Mouse (Mus musculus) liver, embryonic 16.5 days (tissue): Measurements from ENCODE around the gene Usp29. TPM values are rescaled to one million over a fixed set of nuclear protein-coding genes. Genes with fewer than 3 reads are reported as not detected.

Experiments
- ATAC-seq: fragments of 200-750 bp; cut with Nextera tagmentation; 2 replicates; pipeline ENCODE4 v1.8.0; 2017; ENCODE audit warnings: low read depth, mild to moderate bottlenecking, moderate number of reproducible peaks, moderate library complexity
- H3K27ac ChIP-seq: fragments of 300-500 bp; sonication (generic); 2 replicates; pipeline ENCODE4 v1.5.1; 2014; ENCODE audit warnings: mild to moderate bottlenecking, low read length
- H3K27me3 ChIP-seq: fragments of 300-500 bp; sonication (generic); 2 replicates; pipeline ENCODE4 v1.6.1; 2014; ENCODE audit warnings: low read depth, low read length, mixed read lengths; ENCODE audit not compliant: control insufficient read depth, insufficient read depth
- H3K36me3 ChIP-seq: fragments of 300-500 bp; sonication (generic); 2 replicates; pipeline ENCODE4 v1.6.1; 2014; ENCODE audit warnings: mild to moderate bottlenecking; ENCODE audit not compliant: control insufficient read depth, insufficient read depth
- H3K4me1 ChIP-seq: fragments of 300-500 bp; sonication (generic); 2 replicates; pipeline ENCODE4 v1.6.1; 2014; ENCODE audit warnings: low read depth, low read length, mixed read lengths; ENCODE audit not compliant: control insufficient read depth
- H3K4me2 ChIP-seq: fragments of 300-500 bp; sonication (generic); 2 replicates; pipeline ENCODE4 v1.6.1; 2014; ENCODE audit warnings: low read depth, low read length, mixed read lengths
- H3K4me3 ChIP-seq: fragments of 300-500 bp; sonication (generic); 2 replicates; pipeline ENCODE4 v1.5.1; 2014; ENCODE audit warnings: low read depth, mild to moderate bottlenecking, low read length
- H3K9ac ChIP-seq: fragments of 300-500 bp; sonication (generic); 2 replicates; pipeline ENCODE4 v1.6.1; 2014; ENCODE audit warnings: low read depth, low read length
- H3K9me3 ChIP-seq: fragments of 300-500 bp; sonication (generic); replicated peaks from 2 replicates; pipeline ENCODE4 v1.6.1; 2016; ENCODE audit warnings: low read length; ENCODE audit not compliant: control insufficient read depth
- WGBS: fragments of 180-500 bp; shearing (Covaris S2); extraction: QIAGEN DNeasy Blood & Tissue Kit; methylation state at CpG from one replicate; pipeline ENCODE4 v1.1.7; 2014; ENCODE audit not compliant: insufficient replicate concordance; 5-methylcytosine and 5-hydroxymethylcytosine counted together
- polyA plus RNA-seq: library from polyadenylated mRNA; unstranded; fragments of >200 nt; fragmentation: Nextera tagmentation; extraction: Ambion mirVana; gene quantifications from 2 replicates; pipeline ENCODE4 v1.2.1, GENCODE M21; 2015

The Usp29 gene
- polyA plus RNA-seq, 1 experiment from 2014 or later: 2.0 TPM

DNA sequence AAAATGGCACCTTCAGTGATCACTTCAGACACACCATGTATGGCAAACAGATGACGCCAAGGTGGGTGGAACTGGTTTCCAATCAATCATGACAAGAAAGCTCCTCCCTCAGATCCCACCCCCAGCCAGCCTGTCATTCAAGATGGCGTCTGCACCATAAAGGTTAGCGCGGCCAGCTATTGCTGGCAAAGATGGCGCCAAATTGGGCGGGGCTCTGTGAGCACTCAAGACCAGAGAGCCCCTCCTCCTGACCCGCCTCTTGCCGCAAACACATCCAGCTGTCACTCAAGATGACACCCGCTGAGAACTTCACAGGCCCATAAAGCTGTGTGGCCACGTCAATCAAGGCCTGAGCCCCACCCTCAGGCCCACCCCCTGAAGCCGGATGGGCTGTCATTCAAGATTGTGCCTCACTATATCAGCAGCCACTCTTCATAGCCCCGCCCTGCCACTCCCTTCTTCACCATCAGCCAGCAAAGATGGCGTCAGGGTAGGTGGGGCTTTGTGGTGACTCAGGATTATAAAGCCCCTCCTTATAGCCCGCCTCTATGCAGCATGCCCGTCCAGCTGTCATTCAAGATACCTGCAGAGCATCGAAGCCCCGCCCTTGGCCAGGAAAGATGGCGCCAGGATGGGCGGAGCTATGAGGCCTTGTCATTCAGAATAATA lies 2.0 kb upstream of the Usp29 start:
- 0 out of 2 replicates have a peak overlapping the region, but pooled peaks have one; percentile 36 for H3K27ac ChIP-seq
- peaks cover 14% of the 10 kb centered on the region for H3K9me3 ChIP-seq
- H3K4me2 ChIP-seq: peak overlapping the region; percentile 32
- no peak overlapping the region for H3K9ac ChIP-seq
- ATAC-seq: peak; percentile 75
- H3K4me1 ChIP-seq: no peaks in the 10 kb centered on the region
- WGBS: 38% methylated on average over 19 of the region's 19 CpGs
- peaks cover 3% of the 10 kb centered on the region; the same call in 1 of the 2 replicates for H3K27me3 ChIP-seq
- H3K4me3 ChIP-seq: peak overlapping the region; percentile 58
- no peaks in the 10 kb centered on the region for H3K36me3 ChIP-seq

- WGBS: 44% methylated on average over 37 of the region's 37 CpGs
- Histone ChIP-seq H3K4me3 (peak overlapping the region; percentile 58), H3K36me3 (no peaks in the 10 kb centered on the region), H3K9me3 (peaks cover 14% of the 10 kb centered on the region), H3K4me2 (peak overlapping the region; percentile 50), H3K27ac (peak overlapping the region; percentile 70), H3K9ac (peak overlapping the region; percentile 29), H3K4me1 (no peaks in the 10 kb centered on the region), H3K27me3 (peaks cover 3% of the 10 kb centered on the region; the same call in 1 of the 2 replicates)
- ATAC-seq: peak; percentile 45
Measured at GRCm38 (mm10) chr7:6729061-6729817, 1.1 kb upstream of the Usp29 start.

GRCm38 (mm10) chr7:6730801-6731200 lies 423 bp downstream of the Usp29 start:
- Histone ChIP-seq H3K4me2 (peak overlapping the region; percentile 4; the same call in 1 of the 2 replicates), H3K9ac (no peak overlapping the region; the same call in 1 of the 2 replicates), H3K27ac (peak overlapping the region; percentile 52), H3K36me3 (no peaks in the 10 kb centered on the region), H3K9me3 (peaks cover 14% of the 10 kb centered on the region), H3K4me1 (no peaks in the 10 kb centered on the region), H3K4me3 (peak overlapping the region; percentile 58), H3K27me3 (peaks cover 3% of the 10 kb centered on the region; the same call in 1 of the 2 replicates)
- WGBS: 47% methylated on average over 15 of the region's 15 CpGs
- ATAC-seq: no peak

DNA sequence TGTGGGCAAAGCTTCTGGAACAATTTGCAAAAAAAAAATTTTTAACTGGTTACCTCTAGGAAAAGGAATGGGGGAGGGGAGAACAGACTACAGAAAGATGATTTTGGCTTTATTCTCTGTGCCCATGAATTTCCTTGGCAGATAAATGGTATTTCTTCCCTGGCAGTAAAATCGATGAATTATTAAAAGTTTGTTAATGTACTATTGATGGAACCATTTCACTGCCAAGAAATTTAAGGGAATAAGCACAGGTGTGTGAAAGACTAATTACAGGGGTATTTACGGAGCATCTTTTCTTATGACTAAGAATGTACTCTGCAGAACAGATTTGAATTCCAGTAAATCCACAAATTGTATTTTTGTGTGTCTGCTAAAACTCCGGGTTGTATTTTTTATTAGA lies 995 bp downstream of the Usp29 start:
- Histone ChIP-seq H3K27ac (no peak overlapping the region), H3K4me2 (no peak overlapping the region), H3K27me3 (peaks cover 3% of the 10 kb centered on the region; the same call in 1 of the 2 replicates), H3K4me3 (no peak overlapping the region), H3K9ac (no peak overlapping the region), H3K36me3 (no peaks in the 10 kb centered on the region), H3K4me1 (no peaks in the 10 kb centered on the region), H3K9me3 (peaks cover 14% of the 10 kb centered on the region)
- ATAC-seq: no peak
- 40% methylated on average over 3 of the region's 3 CpGs for WGBS

DNA sequence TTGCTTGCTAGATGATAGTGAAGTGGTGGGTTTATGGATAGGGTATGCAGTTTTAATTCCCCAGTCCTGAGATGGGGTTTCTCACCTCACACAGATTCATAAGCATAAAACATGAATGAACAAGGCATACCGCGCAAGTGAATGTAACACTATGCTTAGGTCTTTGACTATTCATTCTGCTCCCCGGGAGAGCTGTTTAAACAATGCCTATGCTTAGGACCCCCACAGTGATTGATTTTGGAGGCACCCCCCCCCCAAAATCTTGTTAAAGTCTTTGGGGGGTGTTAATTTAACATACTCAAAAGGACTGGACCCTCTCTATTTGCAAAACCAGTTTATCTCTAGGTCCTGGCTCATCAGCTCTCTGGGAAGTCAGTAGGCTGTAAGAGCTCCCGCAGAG lies 1.6 kb downstream of the Usp29 start:
- Histone ChIP-seq H3K36me3 (no peaks in the 10 kb centered on the region), H3K9ac (no peak overlapping the region), H3K4me1 (no peaks in the 10 kb centered on the region), H3K4me3 (peak overlapping the region; percentile 26; the same call in 1 of the 2 replicates), H3K27ac (no peak overlapping the region), H3K4me2 (no peak overlapping the region), H3K27me3 (peaks cover 3% of the 10 kb centered on the region; the same call in 1 of the 2 replicates), H3K9me3 (peaks cover 14% of the 10 kb centered on the region)
- ATAC-seq: no peak
- WGBS: 52% methylated on average over 4 of the region's 4 CpGs

DNA sequence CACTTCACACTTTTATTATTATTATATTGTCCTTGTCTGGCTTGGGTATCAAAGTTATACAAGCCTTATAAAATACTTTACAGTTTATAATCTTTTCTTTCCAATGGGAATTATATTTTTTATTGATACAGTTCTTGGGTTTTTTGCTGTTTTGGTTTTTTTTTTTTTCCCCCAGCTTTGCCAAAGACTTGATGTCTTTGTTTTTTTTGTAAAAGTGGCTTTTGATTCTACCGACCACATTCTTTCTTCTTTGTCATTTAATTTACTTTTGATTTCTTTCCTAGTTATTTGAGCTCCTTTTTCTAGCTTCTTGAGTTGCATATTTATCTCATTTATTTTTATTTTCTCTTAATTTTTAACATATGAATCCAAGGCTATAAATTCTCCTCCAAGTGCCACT lies 5.7 kb downstream of the Usp29 start:
- Histone ChIP-seq H3K4me3 (no peak overlapping the region), H3K27ac (no peak overlapping the region), H3K9me3 (no peaks in the 10 kb centered on the region), H3K36me3 (no peaks in the 10 kb centered on the region), H3K9ac (no peak overlapping the region), H3K27me3 (no peaks in the 10 kb centered on the region; the same call in 1 of the 2 replicates), H3K4me1 (no peaks in the 10 kb centered on the region), H3K4me2 (no peak overlapping the region)
- no peak for ATAC-seq
- 61% methylated on average over 1 of the region's 1 CpGs for WGBS

GRCm38 (mm10) chr7:6744281-6744904 lies 14.0 kb downstream of the Usp29 start:
- H3K4me3 ChIP-seq: no peak overlapping the region
- H3K4me2 ChIP-seq: no peak overlapping the region
- no peaks in the 10 kb centered on the region for H3K36me3 ChIP-seq
- 44% methylated on average over 10 of the region's 10 CpGs for WGBS
- no peak overlapping the region for H3K27ac ChIP-seq
- no peak overlapping the region for H3K9ac ChIP-seq
- no peak for ATAC-seq
- H3K27me3 ChIP-seq: no peaks in the 10 kb centered on the region
- H3K4me1 ChIP-seq: no peaks in the 10 kb centered on the region
- no peaks in the 10 kb centered on the region for H3K9me3 ChIP-seq

- H3K27ac ChIP-seq: no peak overlapping the region
- no peaks in the 10 kb centered on the region for H3K27me3 ChIP-seq
- no peak overlapping the region for H3K4me3 ChIP-seq
- no peaks in the 10 kb centered on the region for H3K9me3 ChIP-seq
- 58% methylated on average over 7 of the region's 7 CpGs for WGBS
- ATAC-seq: no peak
- H3K9ac ChIP-seq: no peak overlapping the region
- H3K36me3 ChIP-seq: no peaks in the 10 kb centered on the region
- H3K4me1 ChIP-seq: no peaks in the 10 kb centered on the region
- H3K4me2 ChIP-seq: no peak overlapping the region
Measured at GRCm38 (mm10) chr7:6749196-6749595, 18.8 kb downstream of the Usp29 start.
